Mouse (Mus musculus) midbrain, embryonic 13.5 days (tissue): Measurements from ENCODE around the gene Parva. TPM values are rescaled to one million over a fixed set of nuclear protein-coding genes. Genes with fewer than 3 reads are reported as not detected.
A peak's percentile ranks its signal among the peaks of the same experiment; 100 is the strongest.

ENCODE experiments used
- ATAC-seq: fragments of 200-750 bp; cut with Nextera tagmentation; 2 replicates; pipeline ENCODE4 v1.8.0; 2017; ENCODE audit warnings: mild to moderate bottlenecking, moderate TSS enrichment, moderate library complexity
- H3K27ac ChIP-seq: fragments of 300-500 bp; sonication (generic); 2 replicates; pipeline ENCODE4 v1.5.1; 2015; ENCODE audit warnings: inconsistent platforms, mild to moderate bottlenecking, moderate library complexity
- H3K27me3 ChIP-seq: fragments of 300-500 bp; sonication (generic); 2 replicates; pipeline ENCODE4 v1.6.1; 2015; ENCODE audit warnings: mild to moderate bottlenecking, inconsistent platforms
- H3K36me3 ChIP-seq: fragments of 300-500 bp; sonication (generic); 2 replicates; pipeline ENCODE4 v1.6.1; 2015; ENCODE audit warnings: mild to moderate bottlenecking, inconsistent platforms
- H3K4me1 ChIP-seq: fragments of 300-500 bp; sonication (generic); replicated peaks from 2 replicates; pipeline ENCODE4 v1.6.1; 2015; ENCODE audit warnings: inconsistent platforms
- H3K4me2 ChIP-seq: fragments of 300-500 bp; sonication (generic); replicated peaks from 2 replicates; pipeline ENCODE4 v1.6.1; 2015; ENCODE audit warnings: moderate library complexity, mild to moderate bottlenecking, inconsistent platforms
- H3K4me3 ChIP-seq: fragments of 300-500 bp; sonication (generic); replicated peaks from 2 replicates; pipeline ENCODE4 v1.5.1; 2015; ENCODE audit warnings: mild to moderate bottlenecking, inconsistent platforms
- H3K9ac ChIP-seq: fragments of 300-500 bp; sonication (generic); replicated peaks from 2 replicates; pipeline ENCODE4 v1.6.1; 2015; ENCODE audit warnings: mild to moderate bottlenecking, inconsistent platforms
- H3K9me3 ChIP-seq: fragments of 300-500 bp; sonication (generic); 2 replicates; pipeline ENCODE4 v1.6.1; 2016; ENCODE audit warnings: mild to moderate bottlenecking, inconsistent platforms
- WGBS: fragments of 180-500 bp; shearing (Covaris S2); methylation state at CpG from one replicate; pipeline ENCODE4 v1.1.7; 2015; 5-methylcytosine and 5-hydroxymethylcytosine counted together
- polyA plus RNA-seq: library from polyadenylated mRNA; unstranded; fragments of >200 nt; fragmentation: Nextera tagmentation; extraction: Ambion mirVana; gene quantifications from 2 replicates; pipeline ENCODE4 v1.2.1, GENCODE M21; 2015

The Parva gene
- 29.3 and 30.3 TPM in 2 replicates for polyA plus RNA-seq

- peaks cover 15% of the 10 kb centered on the region for H3K4me1 ChIP-seq
- peak within 1 kb of the TSS; percentile 73 for H3K9ac ChIP-seq
- ATAC-seq, result peak; percentile 86
- peak within 1 kb of the TSS; percentile 77 for H3K27ac ChIP-seq
- peak within 1 kb of the TSS; percentile 62 for H3K4me3 ChIP-seq
- H3K4me2 ChIP-seq, result peak within 1 kb of the TSS; percentile 76
- WGBS, result 2% methylated on average over 49 of the region's 49 CpGs
- no peaks in the 10 kb centered on the region for H3K36me3 ChIP-seq
- peaks cover 4% of the 10 kb centered on the region; the same call in 1 of the 2 replicates for H3K27me3 ChIP-seq
- H3K9me3 ChIP-seq, result no peaks in the 10 kb centered on the region
Observed at GRCm38 (mm10) chr7:112427357-112428157, at the start of gene Parva. Gene Parva, plus strand, starts transcription at chr7:112427505.

GRCm38 (mm10) chr7:112378056-112378455 is 49.2 kb upstream of the Parva start:
- H3K27me3 ChIP-seq, result no peaks in the 10 kb centered on the region
- no peak overlapping the region for H3K4me3 ChIP-seq
- no peak overlapping the region for H3K9ac ChIP-seq
- ATAC-seq, result no peak
- no peaks in the 10 kb centered on the region for H3K9me3 ChIP-seq
- no peaks in the 10 kb centered on the region for H3K36me3 ChIP-seq
- no peak overlapping the region for H3K27ac ChIP-seq
- WGBS, result 90% methylated on average over 5 of the region's 5 CpGs
- H3K4me2 ChIP-seq, result no peak overlapping the region
- no peaks in the 10 kb centered on the region for H3K4me1 ChIP-seq

GRCm38 (mm10) chr7:112378476-112378875 is 48.8 kb upstream of the Parva start:
- no peak overlapping the region for H3K4me3 ChIP-seq
- H3K4me1 ChIP-seq, result no peaks in the 10 kb centered on the region
- no peak overlapping the region for H3K4me2 ChIP-seq
- no peak for ATAC-seq
- H3K9me3 ChIP-seq, result no peaks in the 10 kb centered on the region
- H3K27me3 ChIP-seq, result no peaks in the 10 kb centered on the region
- no peaks in the 10 kb centered on the region for H3K36me3 ChIP-seq
- no peak overlapping the region for H3K9ac ChIP-seq
- no peak overlapping the region for H3K27ac ChIP-seq
- WGBS, result 91% methylated on average over 5 of the region's 5 CpGs

- Histone ChIP-seq H3K4me2 (no peak overlapping the region), H3K27ac (no peak overlapping the region), H3K27me3 (no peaks in the 10 kb centered on the region), H3K9me3 (no peaks in the 10 kb centered on the region), H3K36me3 (no peaks in the 10 kb centered on the region), H3K4me3 (no peak overlapping the region), H3K4me1 (peaks cover 23% of the 10 kb centered on the region), H3K9ac (no peak overlapping the region)
- ATAC-seq, result no peak
- 73% methylated on average over 5 of the region's 5 CpGs for WGBS
Observed at GRCm38 (mm10) chr7:112386521-112386920, 40.8 kb upstream of the Parva start.

- H3K36me3 ChIP-seq, result no peaks in the 10 kb centered on the region
- H3K27ac ChIP-seq, result no peak overlapping the region
- no peak overlapping the region for H3K4me3 ChIP-seq
- no peak for ATAC-seq
- no peak overlapping the region for H3K4me2 ChIP-seq
- peaks cover 33% of the 10 kb centered on the region for H3K4me1 ChIP-seq
- H3K9me3 ChIP-seq, result no peaks in the 10 kb centered on the region
- H3K27me3 ChIP-seq, result no peaks in the 10 kb centered on the region
- no peak overlapping the region for H3K9ac ChIP-seq
- 91% methylated on average over 5 of the region's 5 CpGs for WGBS
Observed at GRCm38 (mm10) chr7:112387876-112388275, 39.4 kb upstream of the Parva start.

GRCm38 (mm10) chr7:112388363-112388875 is 38.9 kb upstream of the Parva start:
- Histone ChIP-seq H3K4me2 (no peak overlapping the region), H3K4me3 (no peak overlapping the region), H3K27me3 (no peaks in the 10 kb centered on the region), H3K4me1 (peaks cover 33% of the 10 kb centered on the region), H3K27ac (no peak overlapping the region), H3K9ac (no peak overlapping the region), H3K9me3 (no peaks in the 10 kb centered on the region), H3K36me3 (no peaks in the 10 kb centered on the region)
- 94% methylated on average over 5 of the region's 5 CpGs for WGBS
- ATAC-seq, result no peak

GRCm38 (mm10) chr7:112389611-112390251 is 37.6 kb upstream of the Parva start:
- peak; percentile 49; the same call in 1 of the 2 replicates for ATAC-seq
- Histone ChIP-seq H3K4me3 (no peak overlapping the region), H3K27me3 (no peaks in the 10 kb centered on the region), H3K36me3 (no peaks in the 10 kb centered on the region), H3K9me3 (no peaks in the 10 kb centered on the region), H3K9ac (no peak overlapping the region), H3K4me1 (peaks cover 33% of the 10 kb centered on the region), H3K4me2 (0 out of 2 replicates have a peak overlapping the region, but pooled peaks have one; percentile 1), H3K27ac (peak overlapping the region; percentile 60)
- 51% methylated on average over 6 of the region's 6 CpGs for WGBS

GRCm38 (mm10) chr7:112390252-112390936 is 36.9 kb upstream of the Parva start:
- 0 out of 2 replicates have a peak overlapping the region, but pooled peaks have one; percentile 1 for H3K4me2 ChIP-seq
- H3K4me1 ChIP-seq, result peaks cover 33% of the 10 kb centered on the region
- peak; percentile 25; the same call in 1 of the 2 replicates for ATAC-seq
- H3K27me3 ChIP-seq, result no peaks in the 10 kb centered on the region; the same call in 1 of the 2 replicates
- no peak overlapping the region for H3K4me3 ChIP-seq
- H3K9ac ChIP-seq, result no peak overlapping the region
- H3K27ac ChIP-seq, result peak overlapping the region; percentile 60
- H3K36me3 ChIP-seq, result no peaks in the 10 kb centered on the region
- H3K9me3 ChIP-seq, result no peaks in the 10 kb centered on the region
- 28% methylated on average over 11 of the region's 11 CpGs for WGBS

- H3K4me2 ChIP-seq, result no peak overlapping the region
- 0 out of 2 replicates have a peak, but pooled peaks have one; percentile 65 for ATAC-seq
- WGBS, result 25% methylated on average over 6 of the region's 6 CpGs
Observed at GRCm38 (mm10) chr7:112390937-112391605, 36.2 kb upstream of the Parva start.

GRCm38 (mm10) chr7:112397786-112398185 is 29.5 kb upstream of the Parva start:
- H3K9ac ChIP-seq, result no peak overlapping the region
- peaks cover 8% of the 10 kb centered on the region for H3K4me1 ChIP-seq
- no peaks in the 10 kb centered on the region; the same call in 1 of the 2 replicates for H3K27me3 ChIP-seq
- 98% methylated on average over 3 of the region's 3 CpGs for WGBS
- H3K27ac ChIP-seq, result no peak overlapping the region
- no peak overlapping the region for H3K4me2 ChIP-seq
- H3K4me3 ChIP-seq, result no peak overlapping the region
- no peaks in the 10 kb centered on the region for H3K9me3 ChIP-seq
- H3K36me3 ChIP-seq, result no peaks in the 10 kb centered on the region
- no peak for ATAC-seq

More at GRCm38 (mm10) chr7:112390937-112391605, 36.2 kb upstream of the Parva start:
- Histone ChIP-seq H3K27ac (peak overlapping the region; percentile 62), H3K36me3 (no peaks in the 10 kb centered on the region), H3K27me3 (no peaks in the 10 kb centered on the region; the same call in 1 of the 2 replicates), H3K9ac (no peak overlapping the region), H3K4me1 (peaks cover 33% of the 10 kb centered on the region), H3K4me3 (no peak overlapping the region), H3K9me3 (no peaks in the 10 kb centered on the region)

- Histone ChIP-seq H3K27me3 (no peaks in the 10 kb centered on the region; the same call in 1 of the 2 replicates), H3K4me3 (no peak overlapping the region), H3K9ac (no peak overlapping the region), H3K4me1 (peaks cover 8% of the 10 kb centered on the region), H3K4me2 (no peak overlapping the region), H3K36me3 (no peaks in the 10 kb centered on the region), H3K27ac (no peak overlapping the region), H3K9me3 (no peaks in the 10 kb centered on the region)
- peak; percentile 81 for ATAC-seq
- WGBS, result 32% methylated on average over 7 of the region's 7 CpGs
Observed at GRCm38 (mm10) chr7:112399425-112400170, 27.7 kb upstream of the Parva start.
